ENCODE assay signal across 17 mouse cellular contexts in genomic region chr1:185957557-185957956, GRCm38 (mm10).
DNase-seq lines count a peak whose midpoint lies in the region; ATAC-seq and TF ChIP-seq lines count a peak whose summit lies in the region.
"Had no signal": no experiment of that assay in that cellular context is flagged by ENCODE, and none has a peak within 500 bp of the region (broad histone marks: within the 10 kb centered on the region; RNA-seq: fewer than 3 reads in every experiment).

No protein-coding gene starts in this region.

- H3K4me1 ChIP-seq in kidney, embryonic 14.5 days (ENCODE audit: control insufficient read depth, insufficient read depth, low read length), result 0 out of 2 replicates have a peak, but pooled peaks cover 3% of the 10 kb centered on the region
- peaks cover 11% of the 10 kb centered on the region for H3K4me1 ChIP-seq in limb, embryonic 10.5 days
- no peaks in the 10 kb centered on the region for H3K4me1 ChIP-seq in hindbrain, postnatal 0 days (ENCODE audit: insufficient read depth, low read length)
- H3K4me1 ChIP-seq: liver, embryonic 15.5 days; megakaryocyte, embryonic 14.5 days; stomach, embryonic 15.5 days had no signal

- H3K27me3 ChIP-seq in kidney, embryonic 14.5 days (ENCODE audit: control insufficient read depth, insufficient read depth, low read length), result no peaks in the 10 kb centered on the region
- no peaks in the 10 kb centered on the region for H3K27me3 ChIP-seq in limb, embryonic 10.5 days (ENCODE audit: low read depth, poor library complexity, severe bottlenecking)
- no peaks in the 10 kb centered on the region for H3K27me3 ChIP-seq in hindbrain, postnatal 0 days (ENCODE audit: insufficient read depth, low read length)
- H3K27me3 ChIP-seq: heart, embryonic 12.5 days; liver, embryonic 15.5 days; megakaryocyte, embryonic 14.5 days; stomach, embryonic 15.5 days had no signal

- no peak overlapping the region for H3K27ac ChIP-seq in kidney, embryonic 14.5 days (ENCODE audit: low read depth, low read length)
- peak overlapping the region; percentile 25; the same call in 1 of the 2 replicates for H3K27ac ChIP-seq in limb, embryonic 10.5 days
- H3K27ac ChIP-seq in hindbrain, postnatal 0 days, result no peak overlapping the region
- H3K27ac ChIP-seq: forebrain, embryonic 10.5 days; liver, embryonic 15.5 days; stomach, embryonic 15.5 days had no signal

- no peak for TF ChIP-seq CTCF in hindbrain, postnatal 0 days (IDR thresholded peaks at IDR 0.05; ENCODE audit: low read depth)

- H3K9ac ChIP-seq in kidney, embryonic 14.5 days (ENCODE audit: low read depth, low read length), result no peak overlapping the region
- H3K9ac ChIP-seq in hindbrain, postnatal 0 days (replicated peaks; ENCODE audit: low read length), result no peak overlapping the region
- H3K9ac ChIP-seq: heart, embryonic 12.5 days; liver, embryonic 15.5 days; stomach, embryonic 15.5 days had no signal

- H3K4me3 ChIP-seq in kidney, embryonic 14.5 days (ENCODE audit: low read length), result no peak overlapping the region
- no peak overlapping the region for H3K4me3 ChIP-seq in limb, embryonic 10.5 days
- H3K4me3 ChIP-seq in hindbrain, postnatal 0 days (ENCODE audit: low read length), result no peak overlapping the region
- H3K4me3 ChIP-seq: forebrain, embryonic 10.5 days; heart, embryonic 12.5 days; liver, embryonic 15.5 days; megakaryocyte, embryonic 14.5 days; stomach, embryonic 15.5 days had no signal

- H3K36me3 ChIP-seq in kidney, embryonic 14.5 days (ENCODE audit: control insufficient read depth, insufficient read depth, low read length), result no peaks in the 10 kb centered on the region
- H3K36me3 ChIP-seq in limb, embryonic 10.5 days, result no peaks in the 10 kb centered on the region
- H3K36me3 ChIP-seq in hindbrain, postnatal 0 days (ENCODE audit: insufficient read depth, low read length), result no peaks in the 10 kb centered on the region
- H3K36me3 ChIP-seq: forebrain, embryonic 10.5 days; heart, embryonic 12.5 days; liver, embryonic 15.5 days; stomach, embryonic 15.5 days had no signal

- ATAC-seq in kidney, embryonic 14.5 days (ENCODE audit: low FRiP score, low TSS enrichment), result peak; percentile 69; the same call in 1 of the 2 replicates
- no peak for ATAC-seq in hindbrain, postnatal 0 days
- ATAC-seq: activated CD4-positive, CD25-positive, alpha-beta regulatory T cell, adult 4 months; Patski had no signal

- H3K9me3 ChIP-seq in kidney, embryonic 14.5 days (ENCODE audit: control insufficient read depth, low read length), result no peaks in the 10 kb centered on the region
- H3K9me3 ChIP-seq in limb, embryonic 10.5 days (replicated peaks), result no peaks in the 10 kb centered on the region
- H3K9me3 ChIP-seq in hindbrain, postnatal 0 days (ENCODE audit: low read length), result no peaks in the 10 kb centered on the region
- H3K9me3 ChIP-seq: forebrain, embryonic 10.5 days; heart, embryonic 12.5 days; liver, embryonic 15.5 days; stomach, embryonic 15.5 days had no signal

- no peak overlapping the region for H3K4me2 ChIP-seq in kidney, embryonic 14.5 days (replicated peaks; ENCODE audit: low read depth, low read length)
- H3K4me2 ChIP-seq in hindbrain, postnatal 0 days (ENCODE audit: low read depth, low read length), result no peak overlapping the region
- H3K4me2 ChIP-seq: heart, embryonic 12.5 days; liver, embryonic 15.5 days; stomach, embryonic 15.5 days had no signal

- DNase-seq in kidney, adult 18-20 months, result peak; percentile 21
- DNase-seq in limb, embryonic 10.5 days (ENCODE audit: low spot score), result no peak
- DNase-seq in lung, postnatal 14 days, result peak; percentile 24
- DNase-seq in retina, postnatal 1 day, result no peak
- no peak for DNase-seq in layer of hippocampus, postnatal 36 days
- DNase-seq in hindbrain, postnatal 0 days (ENCODE audit: low spot score), result no peak
- DNase-seq: cerebellum, adult 9-11 months; gastrocnemius, postnatal 14 days; thymus, adult 2 months had no signal

- WGBS in kidney, embryonic 14.5 days, result 38% methylated on average over 3 of the region's 3 CpGs
- 85% methylated on average over 3 of the region's 3 CpGs for WGBS in limb, embryonic 10.5 days
- 84% methylated on average over 3 of the region's 3 CpGs for WGBS in hindbrain, postnatal 0 days

Comparison
In these comparisons a context has a peak if more than half of its experiments do, and no peak if none do; other contexts are left out.
1. DNase-seq: peak in kidney, adult 18-20 months (single experiment) and lung, postnatal 14 days (single experiment); none in limb, embryonic 10.5 days (single experiment), retina, postnatal 1 day (single experiment), layer of hippocampus, postnatal 36 days (0 of 2) and hindbrain, postnatal 0 days (single experiment).